Mouse (Mus musculus) embryo, embryonic 10 days (tissue): ENCODE measurements around the gene Tbc1d20.
"Not testable (repeated sequence)": the region's sequence is repeated elsewhere in the genome, so short reads cannot be mapped to it uniquely, and the experiment has no call there.

Experiments
- DNase-seq: peaks from one replicate; pipeline ENCODE4 v3.0.0-alpha.2; 2015; ENCODE audit warnings: low spot score

Tbc1d20 gene

GRCm38 (mm10) chr2:152293727-152294475 lies at the start of gene Tbc1d20:
TSS of gene Tbc1d20 (plus strand) at chr2:152293828.
- DNase-seq = peak; percentile 94

- DNase-seq = no peak
These were observed 46.4 kb upstream of the Tbc1d20 start for GRCm38 (mm10) chr2:152247213-152247612.

GRCm38 (mm10) chr2:152250511-152250910 lies 43.1 kb upstream of the Tbc1d20 start:
- no peak for DNase-seq

DNA sequence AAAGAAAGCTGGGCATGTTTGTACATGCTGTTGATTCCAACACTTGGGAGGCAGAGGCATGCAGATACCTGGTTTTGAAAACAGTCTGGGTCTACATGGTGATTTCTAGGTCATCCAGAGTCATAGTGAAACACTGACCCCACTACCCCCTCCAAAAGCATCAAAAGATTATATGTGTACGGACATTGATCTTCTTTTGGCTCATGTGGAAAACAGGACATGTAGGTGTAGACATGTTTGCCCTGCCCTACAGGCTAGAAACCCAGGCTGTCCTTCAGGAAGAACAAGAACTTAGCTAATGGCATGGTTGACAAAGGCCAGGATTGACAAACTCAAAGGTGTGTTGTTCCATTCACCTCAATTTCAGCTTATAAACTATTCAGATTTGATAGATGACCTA lies 33.9 kb upstream of the Tbc1d20 start:
- DNase-seq = no peak

DNA sequence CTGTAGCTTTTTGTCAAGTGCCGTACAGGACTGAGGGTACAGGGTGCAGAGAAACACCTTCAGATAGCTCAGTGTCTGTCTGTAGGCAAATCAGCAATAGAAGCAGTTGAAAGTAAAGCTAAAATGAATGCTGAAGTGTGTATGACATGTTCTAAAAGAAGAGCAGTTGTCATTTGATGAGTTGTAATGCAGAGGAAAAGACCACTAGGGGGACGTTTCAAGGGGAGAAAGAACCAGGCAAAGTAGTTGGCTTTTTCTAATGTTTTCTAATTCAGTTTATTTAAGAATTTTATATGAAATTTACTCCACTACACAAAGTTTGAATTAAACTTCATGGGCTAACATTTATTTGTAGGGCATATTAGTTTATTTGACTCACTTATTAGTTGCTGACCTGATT lies 20.0 kb upstream of the Tbc1d20 start:
- no peak for DNase-seq

DNA sequence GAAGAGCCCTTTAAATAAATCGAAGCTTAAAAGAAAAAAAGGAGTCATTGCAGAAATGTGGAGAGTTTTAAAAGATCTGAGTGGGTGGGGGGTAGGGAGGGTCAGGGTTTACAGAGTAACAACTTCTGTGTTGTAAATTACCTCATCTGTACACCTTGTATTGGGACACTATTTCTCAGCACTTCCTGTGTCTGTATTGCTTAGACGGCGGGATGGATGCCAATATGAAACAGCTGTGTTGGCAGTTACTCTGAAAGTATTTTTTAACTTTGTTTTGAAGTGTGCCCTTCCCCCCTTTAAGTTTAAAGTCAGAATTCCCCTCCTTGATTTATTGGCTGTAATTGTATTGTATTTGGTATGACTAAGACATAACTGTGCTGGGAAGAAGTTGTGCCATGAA lies 12.2 kb upstream of the Tbc1d20 start:
- no peak for DNase-seq

- no peak for DNase-seq
These were observed 6.1 kb upstream of the Tbc1d20 start for GRCm38 (mm10) chr2:152287560-152287959.

DNA sequence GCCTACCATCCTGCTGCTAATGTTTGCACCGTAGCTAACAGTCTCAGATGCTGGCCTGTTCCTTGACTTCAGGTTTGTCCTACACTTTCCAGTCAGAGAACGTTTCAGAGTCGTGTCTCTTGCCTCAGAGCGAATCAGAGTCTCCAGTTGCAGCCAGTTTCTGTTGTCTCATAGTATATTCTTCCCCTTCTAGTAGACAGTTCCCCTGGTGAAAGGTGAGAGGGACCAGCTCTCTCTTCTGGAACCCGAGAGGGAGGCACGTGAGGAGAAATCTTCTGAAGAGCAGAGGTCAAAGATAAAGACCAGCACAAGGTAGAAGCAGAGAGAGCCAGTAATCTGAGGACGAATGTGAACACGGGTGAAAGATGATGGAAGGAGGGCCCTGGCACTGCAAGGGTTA lies 5.6 kb upstream of the Tbc1d20 start:
- no peak for DNase-seq

GRCm38 (mm10) chr2:152289623-152290022 lies 4.0 kb upstream of the Tbc1d20 start:
- DNase-seq = not testable (repeated sequence)

DNA sequence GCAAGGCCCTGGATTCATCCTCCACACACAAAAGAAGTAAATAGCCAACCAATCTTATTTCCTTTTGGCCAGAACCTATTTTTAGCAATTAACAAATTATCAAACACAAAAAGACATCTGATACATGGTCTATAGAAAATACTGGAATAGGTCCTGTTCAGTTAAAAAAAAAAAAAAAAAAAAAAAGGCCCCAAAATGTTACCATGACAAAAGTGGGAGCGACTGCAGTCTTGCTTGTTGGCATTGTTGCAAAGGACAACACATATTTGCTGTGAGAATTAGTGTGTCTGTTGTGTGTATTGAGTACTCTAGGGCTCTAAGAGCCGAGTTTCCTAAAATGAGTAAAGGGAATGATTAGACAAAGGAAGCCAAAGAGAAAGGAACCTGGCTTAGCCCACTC lies 1.2 kb upstream of the Tbc1d20 start:
- no peak for DNase-seq

DNA sequence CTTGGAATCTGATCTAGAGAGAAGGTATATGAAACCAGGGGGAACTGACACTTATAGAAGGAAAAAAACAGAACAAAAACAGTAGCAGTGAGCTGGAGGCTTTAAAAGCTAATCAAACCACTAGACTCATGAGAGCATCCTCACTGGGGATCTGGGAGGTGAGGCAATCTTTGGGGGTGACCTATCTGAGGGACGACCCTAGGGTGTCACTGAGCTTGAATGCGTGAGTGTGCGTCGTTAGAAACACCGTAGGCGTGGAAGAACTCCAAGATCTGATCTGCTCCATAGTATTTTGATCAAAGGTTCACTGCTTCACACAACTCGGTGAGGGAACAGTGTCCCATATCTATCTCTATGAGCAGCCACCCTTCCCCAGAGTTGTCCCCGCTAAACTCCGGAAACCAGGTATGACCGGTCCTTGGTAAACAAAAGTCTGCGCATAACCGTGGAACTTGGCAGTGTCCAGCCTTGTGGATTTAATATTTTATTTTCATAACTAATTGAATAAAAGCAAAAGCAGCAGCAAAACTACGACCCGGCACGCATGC lies 375 bp upstream of the Tbc1d20 start:
- no peak for DNase-seq

DNA sequence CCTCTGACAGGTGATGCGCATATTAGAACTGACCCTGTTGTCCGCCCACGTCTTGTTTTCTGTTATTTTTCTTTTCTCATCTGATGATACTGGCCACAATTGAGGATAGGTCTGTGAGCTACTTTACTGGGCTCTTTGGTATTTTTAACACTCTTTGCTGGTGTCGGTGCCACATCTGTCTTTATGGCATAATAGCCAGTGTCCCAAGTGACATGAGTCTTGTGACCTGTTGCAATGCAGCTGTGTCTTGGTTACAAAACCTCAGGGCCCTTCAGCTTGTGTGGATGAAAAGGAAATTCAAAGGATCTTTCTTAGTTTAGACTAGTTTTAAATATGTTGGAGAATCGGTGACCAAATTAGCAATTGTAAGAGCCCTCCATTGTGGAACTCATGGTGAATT lies 913 bp downstream of the Tbc1d20 start:
- no peak for DNase-seq

DNA sequence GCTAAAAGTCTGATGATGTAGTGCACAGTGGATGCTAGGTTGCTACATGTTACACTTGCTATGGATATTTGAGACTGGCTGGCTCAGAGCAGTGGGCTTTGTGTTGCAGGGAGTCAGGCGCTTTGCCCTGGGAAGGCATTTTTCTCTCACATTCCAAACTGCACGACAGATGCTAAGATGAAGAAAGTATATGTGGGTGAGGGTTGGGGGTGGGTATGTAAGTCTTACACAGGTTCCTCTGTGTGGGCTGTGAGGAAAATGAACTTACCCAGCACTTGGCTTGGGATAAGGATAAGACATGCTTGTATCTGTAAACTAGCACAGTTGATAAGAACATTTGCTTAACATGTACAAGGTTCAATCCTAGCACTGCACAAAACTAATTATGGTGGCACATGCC lies 9.2 kb downstream of the Tbc1d20 start:
- DNase-seq = no peak

DNA sequence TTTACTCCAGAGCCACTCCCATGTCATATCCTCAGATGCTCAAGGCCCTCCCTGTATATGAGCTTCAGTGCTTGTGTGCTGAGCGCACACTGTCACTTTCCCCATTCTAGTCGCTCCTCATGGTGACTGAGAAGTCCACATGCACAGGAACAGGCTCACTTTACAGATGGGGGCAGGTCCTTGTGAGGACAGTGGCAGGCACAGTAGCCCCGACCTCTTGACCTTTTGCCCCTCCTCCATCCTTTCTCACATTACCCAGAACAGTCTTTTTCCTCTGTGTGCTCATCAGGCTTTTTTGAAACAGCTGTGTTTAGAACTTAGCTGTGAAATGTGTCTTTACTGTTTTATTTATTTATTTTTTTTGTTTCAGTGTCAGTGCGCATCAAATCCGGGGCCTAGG lies 10.2 kb downstream of the Tbc1d20 start:
- DNase-seq = peak; percentile 70

DNA sequence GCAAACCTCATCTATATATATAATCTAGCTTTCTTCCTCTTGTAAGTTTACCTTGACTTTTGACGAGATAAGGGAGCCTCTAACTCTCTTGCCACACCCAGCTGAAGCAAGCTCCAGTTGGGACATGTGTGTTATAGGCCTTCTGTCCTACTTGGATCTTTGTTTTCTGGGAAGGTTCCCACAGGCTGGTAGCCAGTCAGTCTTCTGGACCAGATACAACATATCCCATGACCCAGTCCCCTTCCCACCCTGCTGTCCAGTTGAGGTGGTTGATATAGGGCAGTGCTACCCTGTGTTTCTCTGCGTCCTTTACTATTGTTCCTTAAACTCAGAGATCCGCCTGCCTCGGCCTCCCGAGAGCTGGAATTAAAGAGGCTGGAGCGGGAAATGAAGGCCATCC lies 11.9 kb downstream of the Tbc1d20 start:
- no peak for DNase-seq

DNA sequence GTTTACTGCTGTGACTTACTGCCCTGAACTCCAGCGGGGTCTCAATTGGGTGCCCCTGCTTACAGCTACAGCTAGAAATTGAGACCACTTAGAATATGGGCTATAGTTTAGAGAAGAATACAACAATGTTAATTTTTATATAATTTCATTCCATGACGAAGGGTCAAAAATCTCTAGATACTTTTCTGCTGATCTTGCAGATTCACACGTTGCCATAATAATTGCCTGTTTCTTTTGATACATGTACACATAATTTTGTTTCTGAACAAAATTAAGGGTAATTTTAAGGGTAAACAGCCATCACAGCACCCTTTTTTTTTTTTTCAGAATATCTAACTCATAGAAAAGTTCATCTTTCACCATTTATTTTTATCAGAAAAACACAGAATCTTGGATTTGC lies 13.6 kb downstream of the Tbc1d20 start:
- DNase-seq = no peak

- no peak for DNase-seq
These were observed 19.4 kb downstream of the Tbc1d20 start for GRCm38 (mm10) chr2:152312996-152313395.

- no peak for DNase-seq
These were observed 20.3 kb downstream of the Tbc1d20 start for GRCm38 (mm10) chr2:152313926-152314325.

- no peak for DNase-seq
These were observed 23.4 kb downstream of the Tbc1d20 start for GRCm38 (mm10) chr2:152317054-152317453.

DNA sequence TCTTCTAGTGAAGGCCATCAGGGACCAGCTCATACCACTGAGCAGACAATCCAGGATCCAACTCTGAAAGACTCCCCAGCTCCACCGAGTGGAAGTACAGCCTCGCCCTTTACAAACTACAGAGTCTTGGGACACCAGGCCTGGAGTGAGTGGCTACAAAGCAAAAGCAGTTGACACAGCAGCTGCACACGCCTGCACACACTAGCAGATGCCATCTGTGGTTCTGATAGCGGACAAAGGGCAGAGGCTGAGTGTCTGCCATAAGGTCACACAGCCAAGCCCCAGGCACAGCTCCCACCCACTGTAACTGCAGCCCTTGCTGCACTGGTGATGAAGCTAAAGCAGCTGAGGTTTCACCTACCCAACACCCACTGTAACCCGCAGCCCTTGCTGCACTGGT lies 27.9 kb downstream of the Tbc1d20 start:
- no peak for DNase-seq

DNA sequence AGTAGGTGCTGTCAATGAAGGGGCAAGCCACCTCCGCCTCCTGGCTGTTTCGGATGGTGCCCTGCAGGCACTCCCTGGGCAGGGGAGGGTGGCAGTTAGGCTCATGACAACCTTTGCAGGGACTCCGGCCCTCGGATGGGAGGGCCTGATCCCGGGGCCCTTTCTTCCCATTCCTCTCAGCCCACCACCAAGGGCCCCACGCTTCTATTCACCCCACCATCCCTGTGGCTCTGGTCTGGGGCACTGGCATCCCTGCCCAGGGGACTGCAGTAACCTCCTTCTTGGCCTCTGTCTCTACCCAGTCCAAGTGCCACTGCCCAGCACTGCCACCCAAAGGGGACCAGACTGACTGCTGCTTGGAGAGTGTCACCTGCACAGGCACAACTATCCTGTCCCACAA lies 28.6 kb downstream of the Tbc1d20 start:
- DNase-seq = no peak

DNA sequence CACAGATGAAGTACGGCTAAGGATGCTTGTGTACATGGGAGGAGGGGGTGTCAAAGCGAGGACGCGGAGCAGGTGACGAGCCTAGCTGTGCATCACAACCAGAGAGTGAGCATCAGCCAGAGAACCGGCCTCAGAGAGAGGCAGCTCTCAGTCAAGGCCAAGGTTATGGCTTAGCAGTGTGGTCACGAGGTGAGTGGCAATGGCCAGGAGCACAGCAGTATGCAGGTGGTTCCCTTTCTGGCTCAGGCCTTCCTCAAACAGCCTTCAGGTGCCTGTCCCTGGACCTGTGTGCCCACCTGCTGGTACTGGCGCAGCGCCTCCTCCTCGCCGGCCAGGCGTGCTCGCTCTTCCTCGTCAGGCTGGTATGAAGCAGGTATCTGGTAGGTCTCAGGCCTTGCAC lies 30.3 kb downstream of the Tbc1d20 start:
- DNase-seq = no peak

DNA sequence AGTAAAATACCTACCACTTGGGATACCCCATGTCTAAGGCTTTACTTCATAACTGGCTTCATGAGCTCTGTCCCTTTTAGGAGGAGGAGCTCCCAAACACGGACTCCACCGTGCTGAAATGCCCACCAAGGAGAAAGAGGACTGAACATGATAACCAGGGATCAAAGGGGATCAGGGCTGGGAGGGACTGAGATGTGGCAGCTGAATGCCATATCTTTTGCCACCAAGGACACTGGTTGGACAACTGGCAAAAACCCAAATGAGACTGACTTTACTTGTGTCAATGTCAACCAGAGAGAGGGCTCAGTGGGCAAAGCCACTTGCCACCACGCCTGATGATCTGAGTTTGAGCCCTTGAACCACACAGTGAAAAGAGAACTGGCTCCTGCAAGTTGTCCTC lies 31.2 kb downstream of the Tbc1d20 start:
- no peak for DNase-seq

DNA sequence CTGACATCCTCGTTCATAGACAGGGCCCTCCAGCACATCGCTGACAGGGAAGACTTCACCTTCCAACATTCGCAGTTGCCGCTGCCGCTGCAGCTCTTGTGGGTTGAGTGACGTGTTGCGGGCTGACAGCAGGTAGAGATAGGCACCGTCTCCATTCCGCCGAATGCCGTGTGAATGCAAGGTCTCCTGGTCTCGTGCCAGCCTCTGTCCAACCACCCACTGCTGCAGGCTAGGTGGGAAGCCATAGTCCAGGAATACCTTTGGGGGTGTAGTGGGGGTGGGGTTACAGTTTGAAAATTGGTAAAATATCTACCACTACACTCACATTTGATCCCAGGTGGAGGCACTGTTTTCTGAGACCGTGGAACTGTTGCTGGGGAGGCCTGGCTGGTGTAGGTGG lies 32.5 kb downstream of the Tbc1d20 start:
- DNase-seq = no peak
